Comparison of ENCODE assay signal across 8 mouse cellular contexts in genomic region chr19:4720671-4721244, GRCm38 (mm10). TPM values are rescaled to one million over a fixed set of nuclear protein-coding genes. Genes with fewer than 3 reads are reported as not detected.
DNase-seq lines count a peak whose midpoint lies in the region; ATAC-seq and TF ChIP-seq lines count a peak whose summit lies in the region.

No protein-coding gene starts in this region.

- 15% methylated on average over 11 of the region's 11 CpGs for WGBS in kidney, embryonic 15.5 days
- 23% methylated on average over 11 of the region's 11 CpGs for WGBS in lung, postnatal 0 days

- no peak for TF ChIP-seq EP300 in lung, postnatal 0 days (IDR thresholded peaks at IDR 0.05)

- H3K27me3 ChIP-seq in kidney, embryonic 15.5 days = peaks cover 3% of the 10 kb centered on the region
- no peaks in the 10 kb centered on the region for H3K27me3 ChIP-seq in lung, postnatal 0 days (replicated peaks; ENCODE audit: insufficient read depth, low read length)

- H3K4me2 ChIP-seq in kidney, embryonic 15.5 days = peak overlapping the region; percentile 48
- H3K4me2 ChIP-seq in lung, postnatal 0 days (replicated peaks; ENCODE audit: low read depth, low read length) = peak overlapping the region; percentile 51

- no peaks in the 10 kb centered on the region for H3K36me3 ChIP-seq in ES-E14 (ENCODE audit: control insufficient read depth, insufficient read depth, low read length, poor library complexity, severe bottlenecking)
- no peaks in the 10 kb centered on the region for H3K36me3 ChIP-seq in kidney, embryonic 15.5 days
- H3K36me3 ChIP-seq in lung, postnatal 0 days (ENCODE audit: insufficient read depth, low read length) = no peaks in the 10 kb centered on the region

- peaks cover 2 to 40% of the 10 kb centered on the region in 2 experiments; a peak in 3 of 4 replicates for H3K4me1 ChIP-seq in ES-E14 (ENCODE audit: control insufficient read depth in 2 of 2, insufficient read depth in 2 of 2, low read length in 2 of 2, poor library complexity in 1 of 2)
- H3K4me1 ChIP-seq in kidney, embryonic 15.5 days = peaks cover 37% of the 10 kb centered on the region
- H3K4me1 ChIP-seq in lung, postnatal 0 days (ENCODE audit: insufficient read depth, low read depth, low read length) = no peaks in the 10 kb centered on the region

- H3K4me3 ChIP-seq in ES-E14 (ENCODE audit: insufficient read depth in 1 of 2, low read depth in 1 of 2, low read length in 2 of 2, poor library complexity in 1 of 2, severe bottlenecking in 1 of 2) = peak overlapping the region; percentile 43 to 53
- H3K4me3 ChIP-seq in kidney, embryonic 15.5 days (replicated peaks) = peak overlapping the region; percentile 36
- H3K4me3 ChIP-seq in lung, postnatal 0 days (ENCODE audit: low read depth, low read length) = peak overlapping the region; percentile 19; the same call in 1 of the 2 replicates

- H3K27ac ChIP-seq in ES-E14 (ENCODE audit: insufficient read depth, low read depth, low read length, poor library complexity, severe bottlenecking) = no peak overlapping the region
- H3K27ac ChIP-seq in kidney, embryonic 15.5 days = peak overlapping the region; percentile 50; the same call in 1 of the 2 replicates
- H3K27ac ChIP-seq in lung, postnatal 0 days (ENCODE audit: low read length) = peak overlapping the region; percentile 62

- peak; percentile 58 for DNase-seq in adrenal gland, postnatal 14 days
- DNase-seq in adrenal gland, adult 18-20 months (ENCODE audit: low spot score in 2 of 2) = no peak
- no peak for DNase-seq in ES-E14 (ENCODE audit: low read depth, low spot score)
- DNase-seq in lung, postnatal 0 days (ENCODE audit: low spot score) = peak; percentile 64
- no peak for DNase-seq in gastrocnemius, postnatal 25 days
- DNase-seq in spleen, postnatal 4 days (ENCODE audit: low spot score in 2 of 2) = no peak
- no peak for DNase-seq in spleen, postnatal 36 days (ENCODE audit: low spot score in 2 of 2)

- peak overlapping the region; percentile 41 for H3K9ac ChIP-seq in ES-E14 (ENCODE audit: insufficient read depth, low read depth, low read length, poor library complexity, severe bottlenecking)
- peak overlapping the region; percentile 29; the same call in 1 of the 2 replicates for H3K9ac ChIP-seq in kidney, embryonic 15.5 days
- no peak overlapping the region for H3K9ac ChIP-seq in lung, postnatal 0 days (replicated peaks; ENCODE audit: low read depth)

- no peaks in the 10 kb centered on the region for H3K9me3 ChIP-seq in ES-E14 (ENCODE audit: control insufficient read depth, insufficient read depth, low read depth, low read length)
- no peaks in the 10 kb centered on the region for H3K9me3 ChIP-seq in kidney, embryonic 15.5 days (replicated peaks)
- no peaks in the 10 kb centered on the region for H3K9me3 ChIP-seq in lung, postnatal 0 days (ENCODE audit: low read length)

- ATAC-seq in kidney, embryonic 15.5 days (replicated peaks; ENCODE audit: low FRiP score) = peak; percentile 40; the same call in 1 of the 2 replicates
- peak; percentile 49 for ATAC-seq in lung, postnatal 0 days

- in situ Hi-C loops in ES-E14 (cut with MboI; ENCODE audit: low sequenced_read_pairs in 2 of 2, unreplicated experiment in 2 of 2) = no loop called here

- TF ChIP-seq CTCF in lung, postnatal 0 days (IDR thresholded peaks at IDR 0.05) = no peak

TF ChIP-seq in ES-E14, 5 proteins besides CTCF, POLR2A, EP300 and RAD21:
- TF ChIP-seq ZNF384 (IDR thresholded peaks at IDR 0.05; ENCODE audit: low read depth, low read length) (no peak), ZC3H11A (IDR thresholded peaks at IDR 0.05; ENCODE audit: borderline replicate concordance, low read depth, low read length) (no peak), HCFC1 (IDR thresholded peaks at IDR 0.05; ENCODE audit: borderline replicate concordance, insufficient read depth, low read length) (no peak), CHD2 (IDR thresholded peaks at IDR 0.05; ENCODE audit: low read depth, low read length) (no peak), MAFK (IDR thresholded peaks at IDR 0.05; ENCODE audit: insufficient read depth, low read depth, low read length) (no peak)

RNA-seq across cellular contexts. Expression of gene Sptbn2, which starts 9.8 kb away (rescaled TPM):
- 3.3 and 5.9 TPM in 2 replicates for total RNA-seq in adrenal gland, postnatal 14 days (2021)
- 1 to 10 TPM in 1 of 2 experiments, under 1 TPM in 1; 0.58 to 1.3 TPM for total RNA-seq in adrenal gland, adult 18-20 months (2021)
- 14.1 and 36.7 TPM in 2 replicates for total RNA-seq in ES-E14 (2012; rRNA removed)
- 2.7 and 2.9 TPM in 2 replicates for polyA plus RNA-seq in kidney, embryonic 15.5 days (2015; fragmentation: Nextera tagmentation; extraction: Ambion mirVana)
- 0.50 and 0.51 TPM in 2 replicates for polyA plus RNA-seq in lung, postnatal 0 days (2015; fragmentation: Nextera tagmentation; extraction: Ambion mirVana)
- under 1 TPM; 0.08 to 0.31 TPM for total RNA-seq in gastrocnemius, postnatal 25 days (2021)

RNA-seq across cellular contexts. Expression of gene Gm960, which starts 22.3 kb away (rescaled TPM):
- not detected in 2 replicates for total RNA-seq in adrenal gland, postnatal 14 days (2021)
- not detected for total RNA-seq in adrenal gland, adult 18-20 months (2021)
- total RNA-seq in ES-E14 (2012; rRNA removed) = 0.79 and 1.1 TPM in 2 replicates
- polyA plus RNA-seq in kidney, embryonic 15.5 days (2015; fragmentation: Nextera tagmentation; extraction: Ambion mirVana) = 2.0 and 3.4 TPM in 2 replicates
- 0.71 and 1.4 TPM in 2 replicates for polyA plus RNA-seq in lung, postnatal 0 days (2015; fragmentation: Nextera tagmentation; extraction: Ambion mirVana)
- not detected for total RNA-seq in gastrocnemius, postnatal 25 days (2021)

RNA-seq across cellular contexts. Expression of gene Rbm4b, which starts 35.5 kb away (rescaled TPM):
- total RNA-seq in adrenal gland, postnatal 14 days (2021) = 13.1 and 15.2 TPM in 2 replicates
- 10 to 100 TPM; 18.4 to 18.8 TPM for total RNA-seq in adrenal gland, adult 18-20 months (2021)
- total RNA-seq in ES-E14 (2012; rRNA removed) = 11.1 and 11.3 TPM in 2 replicates
- 75.2 and 75.5 TPM in 2 replicates for polyA plus RNA-seq in kidney, embryonic 15.5 days (2015; fragmentation: Nextera tagmentation; extraction: Ambion mirVana)
- 23.4 and 26.8 TPM in 2 replicates for polyA plus RNA-seq in lung, postnatal 0 days (2015; fragmentation: Nextera tagmentation; extraction: Ambion mirVana)
- 1 to 10 TPM; 1.9 to 2.1 TPM for total RNA-seq in gastrocnemius, postnatal 25 days (2021)

Comparison
In these comparisons a context has a peak if more than half of its experiments do, and no peak if none do; other contexts are left out.
1. DNase-seq: peak in adrenal gland, postnatal 14 days (single experiment) and lung, postnatal 0 days (single experiment); none in adrenal gland, adult 18-20 months (0 of 2), ES-E14 (single experiment), gastrocnemius, postnatal 25 days (single experiment), spleen, postnatal 4 days (0 of 2) and spleen, postnatal 36 days (0 of 2).
2. Peak in every context shown above with its lines, with median percentiles within 50 percentile points of each other: H3K4me3 ChIP-seq.